Comparison of ENCODE assay signal across 34 mouse cellular contexts in genomic region chr6:141610702-141611260, GRCm38 (mm10). TPM values are rescaled to one million over a fixed set of nuclear protein-coding genes. Genes with fewer than 3 reads are reported as not detected.
A peak's percentile ranks its signal among the peaks of the same experiment; 100 is the strongest.
DNase-seq lines count a peak whose midpoint lies in the region; ATAC-seq and TF ChIP-seq lines count a peak whose summit lies in the region.
"Had no signal": no experiment of that assay in that cellular context is flagged by ENCODE, and none has a peak within 500 bp of the region (broad histone marks: within the 10 kb centered on the region; RNA-seq: fewer than 3 reads in every experiment).

No protein-coding gene starts in this region.

- H3K36me3 ChIP-seq in stomach, postnatal 0 days (ENCODE audit: control insufficient read depth, insufficient read depth, low read length), result no peaks in the 10 kb centered on the region
- H3K36me3 ChIP-seq in hindbrain, postnatal 0 days (ENCODE audit: insufficient read depth, low read length), result no peaks in the 10 kb centered on the region
- H3K36me3 ChIP-seq: G1E; hindbrain, embryonic 10.5 days; hindbrain, embryonic 15.5 days; limb, embryonic 10.5 days; limb, embryonic 15.5 days; midbrain, embryonic 12.5 days; neural tube, embryonic 12.5 days had no signal

- no peak overlapping the region for H3K4me2 ChIP-seq in stomach, postnatal 0 days (replicated peaks; ENCODE audit: low read depth)
- no peak overlapping the region for H3K4me2 ChIP-seq in hindbrain, postnatal 0 days (ENCODE audit: low read depth, low read length)
- H3K4me2 ChIP-seq: forebrain, embryonic 13.5 days; hindbrain, embryonic 15.5 days; limb, embryonic 15.5 days; midbrain, embryonic 12.5 days; neural tube, embryonic 12.5 days had no signal

- H3K4me1 ChIP-seq in stomach, postnatal 0 days (replicated peaks; ENCODE audit: control insufficient read depth, insufficient read depth), result no peaks in the 10 kb centered on the region
- no peaks in the 10 kb centered on the region for H3K4me1 ChIP-seq in lung, adult 2 months (ENCODE audit: control insufficient read depth, insufficient read depth, low read length)
- no peaks in the 10 kb centered on the region for H3K4me1 ChIP-seq in hindbrain, postnatal 0 days (ENCODE audit: insufficient read depth, low read length)
- H3K4me1 ChIP-seq: forebrain, embryonic 13.5 days; hindbrain, embryonic 10.5 days; hindbrain, embryonic 15.5 days; limb, embryonic 10.5 days; limb, embryonic 15.5 days; megakaryocyte, embryonic 14.5 days; midbrain, embryonic 12.5 days; neural tube, embryonic 12.5 days had no signal

- ATAC-seq in stomach, postnatal 0 days (ENCODE audit: low FRiP score, low TSS enrichment), result peak; percentile 71; the same call in 1 of the 2 replicates
- ATAC-seq in hindbrain, postnatal 0 days, result no peak
- ATAC-seq: forebrain, embryonic 13.5 days; lung, postnatal 0 days had no signal

- no peaks in the 10 kb centered on the region for H3K27me3 ChIP-seq in stomach, postnatal 0 days (ENCODE audit: control insufficient read depth, insufficient read depth, low read length)
- H3K27me3 ChIP-seq in hindbrain, postnatal 0 days (ENCODE audit: insufficient read depth, low read length), result no peaks in the 10 kb centered on the region
- H3K27me3 ChIP-seq: forebrain, embryonic 13.5 days; hindbrain, embryonic 15.5 days; limb, embryonic 15.5 days; megakaryocyte, embryonic 14.5 days; midbrain, embryonic 12.5 days; neural tube, embryonic 12.5 days had no signal

- no peaks in the 10 kb centered on the region for H3K9me3 ChIP-seq in stomach, postnatal 0 days (ENCODE audit: control insufficient read depth, low read length)
- H3K9me3 ChIP-seq in hindbrain, postnatal 0 days (ENCODE audit: low read length), result no peaks in the 10 kb centered on the region
- H3K9me3 ChIP-seq: forebrain, embryonic 13.5 days; hindbrain, embryonic 10.5 days; hindbrain, embryonic 15.5 days; limb, embryonic 10.5 days; limb, embryonic 15.5 days; midbrain, embryonic 12.5 days; neural tube, embryonic 12.5 days had no signal

- no peak overlapping the region for H3K27ac ChIP-seq in stomach, postnatal 0 days (replicated peaks)
- no peak overlapping the region for H3K27ac ChIP-seq in hindbrain, postnatal 0 days
- H3K27ac ChIP-seq: forebrain, embryonic 13.5 days; hindbrain, embryonic 10.5 days; hindbrain, embryonic 15.5 days; limb, embryonic 10.5 days; limb, embryonic 15.5 days; midbrain, embryonic 12.5 days; neural tube, embryonic 12.5 days had no signal

- no peak overlapping the region for H3K9ac ChIP-seq in stomach, postnatal 0 days (ENCODE audit: low read length)
- no peak overlapping the region for H3K9ac ChIP-seq in hindbrain, postnatal 0 days (replicated peaks; ENCODE audit: low read length)
- H3K9ac ChIP-seq: forebrain, embryonic 13.5 days; hindbrain, embryonic 15.5 days; limb, embryonic 15.5 days; midbrain, embryonic 12.5 days; neural tube, embryonic 12.5 days had no signal

- TF ChIP-seq CTCF in stomach, postnatal 0 days (IDR thresholded peaks at IDR 0.05; ENCODE audit: low read depth), result no peak
- TF ChIP-seq CTCF in lung, adult 2 months (IDR thresholded peaks at IDR 0.05; ENCODE audit: insufficient read depth, low read length), result no peak
- TF ChIP-seq CTCF in hindbrain, postnatal 0 days (IDR thresholded peaks at IDR 0.05; ENCODE audit: low read depth), result no peak

- peak; percentile 14 for DNase-seq in adrenal gland, adult 8-10 months
- no peak for DNase-seq in adrenal gland, postnatal 4 days (ENCODE audit: low spot score in 2 of 2)
- peak; percentile 2 to 38 for DNase-seq in kidney, postnatal 36 days
- DNase-seq in kidney, postnatal 4 days, result no peak
- peak; percentile 16 to 38 for DNase-seq in adrenal gland, postnatal 36 days
- peak; percentile 14 for DNase-seq in stomach, postnatal 0 days (ENCODE audit: low spot score)
- no peak for DNase-seq in lung, adult 2 months
- no peak for DNase-seq in hindbrain, postnatal 0 days (ENCODE audit: low spot score)
- DNase-seq: cerebellum, adult 8-10 months; cerebellum, postnatal 25 days; gastrocnemius, postnatal 10 days; heart, postnatal 14 days; kidney, adult 11 months; kidney, postnatal 25 days; lung, postnatal 4 days; right cerebral cortex, adult 18-20 months; spleen, adult 18-20 months had no signal

- 57% methylated on average over 2 of the region's 2 CpGs for WGBS in stomach, postnatal 0 days
- WGBS in lung, adult 2 months, result 66% methylated on average over 2 of the region's 2 CpGs
- WGBS in hindbrain, postnatal 0 days, result 76% methylated on average over 2 of the region's 2 CpGs

- no peak for TF ChIP-seq POLR2A in lung, adult 2 months (IDR thresholded peaks at IDR 0.05; ENCODE audit: borderline replicate concordance, extremely low read depth, low read depth, low read length)

- H3K4me3 ChIP-seq in stomach, postnatal 0 days (ENCODE audit: low read depth, low read length), result no peak overlapping the region
- H3K4me3 ChIP-seq in lung, adult 2 months (replicated peaks; ENCODE audit: extremely low read depth, low read depth, low read length), result no peak overlapping the region
- H3K4me3 ChIP-seq in hindbrain, postnatal 0 days (ENCODE audit: low read length), result no peak overlapping the region
- H3K4me3 ChIP-seq: forebrain, embryonic 13.5 days; hindbrain, embryonic 10.5 days; hindbrain, embryonic 15.5 days; limb, embryonic 10.5 days; limb, embryonic 15.5 days; megakaryocyte, embryonic 14.5 days; midbrain, embryonic 12.5 days; myocyte; neural tube, embryonic 12.5 days had no signal

- TF ChIP-seq EP300 in stomach, postnatal 0 days (optimal IDR thresholded peaks at IDR 0.05), result no peak

RNA-seq across cellular contexts. Expression of gene Slco1b2, which starts 18.5 kb away (rescaled TPM):
- total RNA-seq in adrenal gland, adult 8-10 months (2022), result under 1 TPM in 3 of 4 experiments, not detected in 1; 0.17 to 0.45 (median 0.38) TPM
- 10 to 100 TPM in 1 of 2 experiments, under 1 TPM in 1; 0.62 to 17.0 TPM for total RNA-seq in adrenal gland, postnatal 4 days (2021)
- total RNA-seq in adrenal gland, postnatal 36 days (2021), result under 1 TPM; 0.46 to 0.60 TPM
- 0.19 and 0.58 TPM in 2 replicates for polyA plus RNA-seq in stomach, postnatal 0 days (2015; fragmentation: Nextera tagmentation; extraction: Ambion mirVana)
- polyA plus RNA-seq in lung, adult 2 months (2012; rRNA removed), result 0.13 TPM in 1 of 2 replicates, not detected in the other
- total RNA-seq in hindbrain, postnatal 0 days (2014; rRNA removed), result not detected in 2 replicates
- polyA plus RNA-seq in hindbrain, postnatal 0 days (2015; fragmentation: Nextera tagmentation; extraction: Ambion mirVana), result not detected in 2 replicates
- total RNA-seq: gastrocnemius, postnatal 10 days; heart, adult 8-10 months; midbrain, postnatal 0 days had no signal
- polyA plus RNA-seq: embryonic facial prominence, embryonic 11.5 days; forebrain, embryonic 13.5 days; G1E; gonadal fat pad, adult 2 months; heart, embryonic 14.5 days; hindbrain, embryonic 10.5 days; hindbrain, embryonic 15.5 days; limb, embryonic 10.5 days; limb, embryonic 15.5 days; midbrain, postnatal 0 days; myocyte; neural tube, embryonic 12.5 days; testis, adult 2 months had no signal

Comparison
In these comparisons a context has a peak if more than half of its experiments do, and no peak if none do; other contexts are left out.
1. DNase-seq: peak in adrenal gland, adult 8-10 months (single experiment), kidney, postnatal 36 days (2 of 2), adrenal gland, postnatal 36 days (2 of 2) and stomach, postnatal 0 days (single experiment); none in adrenal gland, postnatal 4 days (0 of 2), kidney, postnatal 4 days (0 of 2), lung, adult 2 months (single experiment) and hindbrain, postnatal 0 days (single experiment).